Mouse (Mus musculus): ENCODE results near the gene Ugt1a8. TPM values are rescaled to one million over a fixed set of nuclear protein-coding genes. Genes with fewer than 3 reads are reported as not detected.

Gene Ugt1a8
- polyA plus RNA-seq, 1 experiment from 2014 or later: not detected

DNA sequence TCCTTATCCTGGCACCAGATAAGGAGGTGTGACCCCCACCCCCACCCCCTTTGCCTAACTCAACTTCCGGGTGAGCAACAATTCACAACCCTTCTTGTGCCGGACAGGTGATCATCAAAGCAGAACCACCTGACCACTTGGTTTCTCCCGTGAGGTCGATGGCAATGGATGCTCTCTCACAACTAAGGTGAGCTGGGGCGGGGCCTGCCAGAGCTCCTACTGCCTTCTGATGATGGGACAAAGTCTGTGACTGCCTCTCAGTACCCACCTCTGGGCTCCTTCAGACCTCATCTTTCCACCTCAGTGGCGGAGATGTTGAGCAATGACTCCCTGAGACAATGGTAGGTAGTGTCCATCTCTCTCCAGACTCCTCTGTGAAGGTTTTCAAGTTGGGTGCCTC, 158.3 kb downstream of the Ugt1a8 start:
- no peak overlapping the region for H3K9ac ChIP-seq (ENCODE audit: low read length)
- ATAC-seq (ENCODE audit: low read depth): no peak
- no peak overlapping the region for H3K4me3 ChIP-seq (ENCODE audit: low read length)
- no peaks in the 10 kb centered on the region for H3K4me1 ChIP-seq (replicated peaks; ENCODE audit: control insufficient read depth, insufficient read depth, low read length)
- WGBS: 76% methylated on average over 6 of the region's 6 CpGs
- no peak overlapping the region for H3K27ac ChIP-seq (ENCODE audit: low read length)
- no peak overlapping the region for H3K4me2 ChIP-seq (ENCODE audit: low read depth, low read length)
- H3K9me3 ChIP-seq (ENCODE audit: control insufficient read depth, low read length): peaks cover 75% of the 10 kb centered on the region
- H3K27me3 ChIP-seq (ENCODE audit: control insufficient read depth, insufficient read depth, low read depth, low read length): no peaks in the 10 kb centered on the region
- no peaks in the 10 kb centered on the region for H3K36me3 ChIP-seq (ENCODE audit: control insufficient read depth, insufficient read depth, low read length)

DNA sequence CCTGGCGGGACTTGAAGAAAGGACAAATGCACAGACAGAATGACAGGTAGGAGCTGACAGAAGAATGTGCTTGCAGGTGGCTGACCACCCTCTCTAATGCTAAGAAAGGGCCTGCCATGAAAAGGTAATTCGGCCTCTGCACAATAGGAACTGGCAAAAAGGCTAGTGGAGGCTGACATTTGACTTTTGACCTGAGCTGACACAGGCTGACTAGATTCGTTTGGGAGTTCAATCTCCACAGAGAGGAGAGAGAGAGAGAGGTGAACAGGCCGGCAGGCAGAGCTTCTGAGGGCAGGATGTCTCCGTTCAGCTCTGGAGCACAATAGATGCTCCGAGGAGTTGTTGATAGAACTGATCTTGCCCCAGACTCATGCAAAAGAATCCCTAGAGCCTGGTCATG, 158.8 kb downstream of the Ugt1a8 start:
- Histone ChIP-seq H3K9me3 (ENCODE audit: control insufficient read depth, low read length) (peaks cover 75% of the 10 kb centered on the region), H3K36me3 (ENCODE audit: control insufficient read depth, insufficient read depth, low read length) (no peaks in the 10 kb centered on the region), H3K4me3 (ENCODE audit: low read length) (no peak overlapping the region), H3K4me1 (replicated peaks; ENCODE audit: control insufficient read depth, insufficient read depth, low read length) (no peaks in the 10 kb centered on the region), H3K4me2 (ENCODE audit: low read depth, low read length) (no peak overlapping the region), H3K9ac (ENCODE audit: low read length) (no peak overlapping the region), H3K27me3 (ENCODE audit: control insufficient read depth, insufficient read depth, low read depth, low read length) (no peaks in the 10 kb centered on the region), H3K27ac (ENCODE audit: low read length) (no peak overlapping the region)
- 42% methylated on average over 6 of the region's 6 CpGs for WGBS
- no peak for ATAC-seq (ENCODE audit: low read depth)

DNA sequence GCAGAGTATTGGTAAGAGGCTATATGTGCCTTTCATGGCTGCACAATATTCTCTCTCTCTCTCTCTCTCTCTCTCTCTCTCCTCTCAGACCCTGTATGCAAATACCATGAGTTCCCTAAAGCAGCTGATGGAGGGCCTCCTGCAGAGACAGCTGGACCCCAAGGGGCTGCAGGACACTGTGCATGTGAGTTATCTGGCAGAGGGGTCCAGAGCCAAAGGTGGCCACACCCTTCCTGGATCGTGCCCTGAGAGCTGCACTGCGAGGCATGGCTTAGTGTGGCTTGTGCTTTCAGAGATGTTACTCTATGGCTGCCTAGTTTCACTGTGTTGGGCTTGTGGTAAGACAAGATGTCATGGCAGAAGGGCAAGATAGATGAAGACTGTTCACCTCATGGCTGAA, 160.0 kb downstream of the Ugt1a8 start:
- ATAC-seq (ENCODE audit: low read depth): no peak
- Histone ChIP-seq H3K4me1 (replicated peaks; ENCODE audit: control insufficient read depth, insufficient read depth, low read length) (no peaks in the 10 kb centered on the region), H3K27me3 (ENCODE audit: control insufficient read depth, insufficient read depth, low read depth, low read length) (no peaks in the 10 kb centered on the region), H3K36me3 (ENCODE audit: control insufficient read depth, insufficient read depth, low read length) (no peaks in the 10 kb centered on the region), H3K4me2 (ENCODE audit: low read depth, low read length) (no peak overlapping the region), H3K27ac (ENCODE audit: low read length) (no peak overlapping the region), H3K4me3 (ENCODE audit: low read length) (no peak overlapping the region), H3K9ac (ENCODE audit: low read length) (no peak overlapping the region), H3K9me3 (ENCODE audit: control insufficient read depth, low read length) (peaks cover 77% of the 10 kb centered on the region)
- WGBS: 49% methylated on average over 2 of the region's 2 CpGs

DNA sequence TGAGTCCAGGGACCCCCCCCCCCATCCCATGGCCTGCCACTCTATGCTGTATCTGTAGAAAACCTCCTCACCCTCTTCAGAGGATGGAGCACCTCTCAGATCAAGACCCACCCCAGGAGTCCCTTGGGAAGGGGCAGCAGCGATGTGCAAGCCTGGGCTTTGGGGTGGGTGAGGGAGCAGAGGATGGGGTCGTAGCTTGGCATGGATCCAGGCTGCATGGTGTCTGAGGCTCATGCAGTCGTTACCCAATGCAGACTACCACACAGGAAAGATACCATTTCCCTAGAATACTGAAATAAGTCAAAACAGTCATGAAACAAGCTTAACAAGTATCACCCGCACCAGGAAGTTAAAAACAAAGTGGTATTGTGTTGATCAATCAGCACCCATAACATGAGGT, 161.0 kb downstream of the Ugt1a8 start:
- H3K27me3 ChIP-seq (ENCODE audit: control insufficient read depth, insufficient read depth, low read depth, low read length): no peaks in the 10 kb centered on the region
- WGBS: 63% methylated on average over 4 of the region's 4 CpGs

DNA sequence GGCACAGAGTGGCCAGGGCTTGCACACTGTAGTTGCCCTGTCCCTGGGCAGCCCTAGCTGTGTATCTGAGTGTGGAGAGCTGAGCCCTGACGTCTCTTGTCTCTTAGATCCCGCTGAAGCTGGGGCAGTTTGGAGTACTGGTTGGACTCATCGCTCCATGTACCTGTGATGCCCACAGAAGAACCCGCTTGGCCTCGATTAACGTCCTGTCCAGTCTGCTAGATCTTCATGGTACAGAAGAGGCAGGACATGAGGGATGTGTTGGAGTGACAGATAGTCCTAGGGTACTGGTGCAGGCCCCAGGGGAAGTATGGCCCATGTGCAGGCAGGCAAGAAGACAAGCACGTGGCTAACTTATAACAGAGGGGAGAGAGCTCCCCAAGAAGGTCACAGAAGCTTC, 162.0 kb downstream of the Ugt1a8 start:
- no peak for ATAC-seq (ENCODE audit: low read depth)
- H3K4me1 ChIP-seq (replicated peaks; ENCODE audit: control insufficient read depth, insufficient read depth, low read length): no peaks in the 10 kb centered on the region
- WGBS: 71% methylated on average over 7 of the region's 7 CpGs

More for the DNA sequence above, 161.0 kb downstream of the Ugt1a8 start:
- H3K27ac ChIP-seq (ENCODE audit: low read length): no peak overlapping the region
- H3K4me3 ChIP-seq (ENCODE audit: low read length): no peak overlapping the region
- no peak overlapping the region for H3K4me2 ChIP-seq (ENCODE audit: low read depth, low read length)
- H3K9me3 ChIP-seq (ENCODE audit: control insufficient read depth, low read length): peaks cover 71% of the 10 kb centered on the region
- H3K9ac ChIP-seq (ENCODE audit: low read length): no peak overlapping the region
- H3K4me1 ChIP-seq (replicated peaks; ENCODE audit: control insufficient read depth, insufficient read depth, low read length): no peaks in the 10 kb centered on the region
- ATAC-seq (ENCODE audit: low read depth): no peak
- no peaks in the 10 kb centered on the region for H3K36me3 ChIP-seq (ENCODE audit: control insufficient read depth, insufficient read depth, low read length)

DNA sequence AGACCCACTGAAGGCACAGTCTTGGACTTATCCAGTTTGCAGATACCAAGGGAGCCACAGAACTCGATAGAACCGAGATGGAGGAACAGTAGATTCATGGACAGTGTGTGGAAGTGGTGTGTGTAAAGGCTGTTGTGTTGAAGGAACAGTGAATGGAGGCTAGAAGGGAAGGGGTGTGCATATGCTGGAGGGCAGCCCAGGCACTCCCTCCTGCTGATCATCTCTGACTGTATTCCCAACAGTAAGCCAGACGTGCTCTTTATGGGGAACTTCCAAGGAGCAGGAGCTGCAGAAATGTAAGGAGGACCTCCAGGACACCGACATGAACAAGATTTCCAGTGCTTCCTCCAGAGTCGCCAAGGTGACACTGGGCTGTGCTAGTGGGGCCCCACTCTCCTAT, 162.4 kb downstream of the Ugt1a8 start:
- peaks cover 68% of the 10 kb centered on the region for H3K9me3 ChIP-seq (ENCODE audit: control insufficient read depth, low read length)
- no peak overlapping the region for H3K4me2 ChIP-seq (ENCODE audit: low read depth, low read length)
- no peak overlapping the region for H3K27ac ChIP-seq (ENCODE audit: low read length)
- no peak overlapping the region for H3K4me3 ChIP-seq (ENCODE audit: low read length)
- H3K27me3 ChIP-seq (ENCODE audit: control insufficient read depth, insufficient read depth, low read depth, low read length): no peaks in the 10 kb centered on the region
- no peaks in the 10 kb centered on the region for H3K4me1 ChIP-seq (replicated peaks; ENCODE audit: control insufficient read depth, insufficient read depth, low read length)
- no peak overlapping the region for H3K9ac ChIP-seq (ENCODE audit: low read length)
- ATAC-seq (ENCODE audit: low read depth): no peak
- no peaks in the 10 kb centered on the region for H3K36me3 ChIP-seq (ENCODE audit: control insufficient read depth, insufficient read depth, low read length)
- 75% methylated on average over 5 of the region's 5 CpGs for WGBS

More for the DNA sequence above, 162.0 kb downstream of the Ugt1a8 start:
- Histone ChIP-seq H3K27ac (ENCODE audit: low read length) (no peak overlapping the region), H3K36me3 (ENCODE audit: control insufficient read depth, insufficient read depth, low read length) (no peaks in the 10 kb centered on the region), H3K9ac (ENCODE audit: low read length) (no peak overlapping the region), H3K27me3 (ENCODE audit: control insufficient read depth, insufficient read depth, low read depth, low read length) (no peaks in the 10 kb centered on the region), H3K4me3 (ENCODE audit: low read length) (no peak overlapping the region), H3K4me2 (ENCODE audit: low read depth, low read length) (no peak overlapping the region), H3K9me3 (ENCODE audit: control insufficient read depth, low read length) (peaks cover 68% of the 10 kb centered on the region)

DNA sequence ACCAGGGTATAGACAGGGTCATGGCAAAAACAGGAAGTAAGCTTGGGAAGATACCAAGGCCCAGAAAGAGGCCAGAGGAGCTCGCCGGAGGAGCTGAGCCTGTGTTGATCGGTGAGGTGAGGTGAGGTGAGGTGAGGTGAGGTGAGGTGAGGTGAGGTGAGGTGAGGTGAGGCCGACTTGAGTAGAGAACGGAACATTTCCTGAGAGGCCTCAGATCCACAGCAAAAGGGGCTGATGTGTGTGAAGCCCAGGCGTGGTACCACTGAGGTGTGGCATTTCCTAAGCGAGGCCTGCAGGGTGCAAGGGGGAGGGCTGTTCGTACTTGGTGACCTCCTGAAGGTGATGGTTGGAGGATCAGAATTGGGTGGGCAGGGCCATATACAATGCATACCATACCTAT, 165.5 kb downstream of the Ugt1a8 start:
- Histone ChIP-seq H3K36me3 (ENCODE audit: control insufficient read depth, insufficient read depth, low read length) (no peaks in the 10 kb centered on the region), H3K27me3 (ENCODE audit: control insufficient read depth, insufficient read depth, low read depth, low read length) (no peaks in the 10 kb centered on the region), H3K9ac (ENCODE audit: low read length) (no peak overlapping the region), H3K4me3 (ENCODE audit: low read length) (no peak overlapping the region), H3K4me1 (replicated peaks; ENCODE audit: control insufficient read depth, insufficient read depth, low read length) (no peaks in the 10 kb centered on the region), H3K27ac (ENCODE audit: low read length) (no peak overlapping the region), H3K4me2 (ENCODE audit: low read depth, low read length) (no peak overlapping the region), H3K9me3 (ENCODE audit: control insufficient read depth, low read length) (peaks cover 48% of the 10 kb centered on the region)
- ATAC-seq (ENCODE audit: low read depth): no peak
- 70% methylated on average over 8 of the region's 8 CpGs for WGBS

DNA sequence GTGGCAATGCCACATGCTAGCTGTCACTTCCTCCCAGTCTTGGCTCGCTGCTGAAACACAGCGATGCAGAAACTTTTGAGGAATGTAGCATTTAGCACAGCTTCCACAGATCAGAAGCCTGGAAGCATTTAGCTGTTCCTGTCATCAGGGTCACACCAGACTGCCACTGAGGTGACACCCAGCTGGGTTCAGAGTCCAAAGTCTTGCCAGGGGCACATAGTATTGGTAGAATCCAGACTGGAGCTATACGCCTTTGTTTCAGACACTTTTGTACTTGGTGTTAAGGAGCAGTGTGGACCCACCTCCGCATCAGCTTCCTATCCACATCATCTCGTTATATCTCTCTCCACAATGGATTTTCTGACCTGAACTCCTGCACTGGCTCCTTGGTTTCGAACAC, 165.9 kb downstream of the Ugt1a8 start:
- no peak overlapping the region for H3K4me3 ChIP-seq (ENCODE audit: low read length)

DNA sequence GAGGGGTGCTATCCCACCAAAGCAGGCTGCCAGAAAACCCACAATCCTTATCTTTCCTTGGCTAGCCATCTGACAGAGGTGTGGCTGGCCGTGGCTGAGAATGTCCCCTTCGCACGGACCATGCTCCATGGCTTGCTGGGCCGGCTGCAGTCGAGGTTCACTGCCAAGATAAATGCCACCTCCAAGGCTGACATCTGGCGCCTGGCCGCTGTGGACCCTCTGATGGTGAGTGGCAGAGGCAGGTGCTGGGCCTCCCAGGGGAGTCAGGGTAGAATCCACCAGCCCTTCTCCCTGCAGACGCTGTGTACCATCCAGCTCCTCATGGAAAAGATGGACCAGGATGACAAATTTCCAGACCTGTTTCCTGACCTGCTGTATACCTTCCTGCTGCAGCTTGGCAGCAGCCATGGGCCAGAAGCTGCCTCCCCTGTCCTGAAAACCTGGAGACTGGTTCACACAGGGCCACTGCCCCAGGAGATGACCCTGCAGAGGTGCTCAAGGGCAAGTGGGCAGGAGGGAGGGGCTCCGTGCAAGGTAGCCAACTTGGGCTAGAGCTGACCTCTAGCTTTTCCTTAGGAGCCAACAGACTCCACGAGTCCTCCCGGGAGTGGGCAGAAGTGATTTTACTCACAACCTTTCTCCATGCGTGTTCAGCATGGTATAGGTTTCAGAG, 167.3 kb downstream of the Ugt1a8 start:
- no peak overlapping the region for H3K27ac ChIP-seq (ENCODE audit: low read length)
- WGBS: 80% methylated on average over 12 of the region's 12 CpGs

More for the DNA sequence above, 165.9 kb downstream of the Ugt1a8 start:
- no peaks in the 10 kb centered on the region for H3K36me3 ChIP-seq (ENCODE audit: control insufficient read depth, insufficient read depth, low read length)
- H3K4me1 ChIP-seq (replicated peaks; ENCODE audit: control insufficient read depth, insufficient read depth, low read length): no peaks in the 10 kb centered on the region
- H3K4me2 ChIP-seq (ENCODE audit: low read depth, low read length): no peak overlapping the region
- no peak for ATAC-seq (ENCODE audit: low read depth)
- no peaks in the 10 kb centered on the region for H3K27me3 ChIP-seq (ENCODE audit: control insufficient read depth, insufficient read depth, low read depth, low read length)
- H3K27ac ChIP-seq (ENCODE audit: low read length): no peak overlapping the region
- H3K9me3 ChIP-seq (ENCODE audit: control insufficient read depth, low read length): peaks cover 45% of the 10 kb centered on the region
- 69% methylated on average over 6 of the region's 6 CpGs for WGBS
- H3K9ac ChIP-seq (ENCODE audit: low read length): no peak overlapping the region

DNA sequence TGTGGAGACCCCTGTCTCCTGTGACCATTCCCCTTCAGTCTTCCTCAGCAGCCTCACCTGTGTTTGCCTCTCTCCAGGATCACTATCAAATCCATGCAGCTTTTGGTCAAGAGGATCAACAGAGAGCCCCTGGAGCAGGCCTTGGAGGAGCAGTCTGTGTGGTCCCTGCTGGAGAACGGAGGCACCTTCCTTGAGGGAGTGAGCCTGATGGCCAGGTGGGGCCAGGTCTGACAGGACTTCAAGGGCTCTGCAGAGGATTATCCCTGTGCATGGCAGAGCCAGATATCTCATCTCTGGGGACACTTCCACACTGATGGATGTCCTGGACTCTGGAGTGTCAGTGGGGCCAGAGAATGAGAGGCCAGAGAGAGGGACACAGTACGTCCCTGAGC, 167.8 kb downstream of the Ugt1a8 start:
- H3K27me3 ChIP-seq (ENCODE audit: control insufficient read depth, insufficient read depth, low read depth, low read length): no peaks in the 10 kb centered on the region
- no peak overlapping the region for H3K9ac ChIP-seq (ENCODE audit: low read length)
- H3K9me3 ChIP-seq (ENCODE audit: control insufficient read depth, low read length): peaks cover 26% of the 10 kb centered on the region
- peaks cover 10% of the 10 kb centered on the region for H3K36me3 ChIP-seq (ENCODE audit: control insufficient read depth, insufficient read depth, low read length)
- ATAC-seq (ENCODE audit: low read depth): no peak
- no peak overlapping the region for H3K27ac ChIP-seq (ENCODE audit: low read length)
- 47% methylated on average over 2 of the region's 2 CpGs for WGBS
- H3K4me1 ChIP-seq (replicated peaks; ENCODE audit: control insufficient read depth, insufficient read depth, low read length): no peaks in the 10 kb centered on the region
- no peak overlapping the region for H3K4me2 ChIP-seq (ENCODE audit: low read depth, low read length)
- H3K4me3 ChIP-seq (ENCODE audit: low read length): no peak overlapping the region

More for the DNA sequence above, 167.3 kb downstream of the Ugt1a8 start:
- peaks cover 31% of the 10 kb centered on the region for H3K9me3 ChIP-seq (ENCODE audit: control insufficient read depth, low read length)
- no peak for ATAC-seq (ENCODE audit: low read depth)
- peaks cover 4% of the 10 kb centered on the region; the same call in 1 of the 2 replicates for H3K36me3 ChIP-seq (ENCODE audit: control insufficient read depth, insufficient read depth, low read length)
- H3K4me3 ChIP-seq (ENCODE audit: low read length): no peak overlapping the region
- H3K27me3 ChIP-seq (ENCODE audit: control insufficient read depth, insufficient read depth, low read depth, low read length): no peaks in the 10 kb centered on the region
- H3K4me1 ChIP-seq (replicated peaks; ENCODE audit: control insufficient read depth, insufficient read depth, low read length): no peaks in the 10 kb centered on the region
- no peak overlapping the region for H3K9ac ChIP-seq (ENCODE audit: low read length)
- no peak overlapping the region for H3K4me2 ChIP-seq (ENCODE audit: low read depth, low read length)

Measured in lung, embryonic 16.5 days (tissue).